Mouse (Mus musculus) heart, embryonic 16.5 days (tissue): ENCODE measurements at regions not wholly inside any gene's neighbourhood (a gene's known extent, or its start where the extent isn't known, plus 50 kb on each side); places are given as distances from the start of the nearest gene placed in this dataset.

ENCODE experiments used
- ATAC-seq: fragments of 200-750 bp; cut with Nextera tagmentation; replicated peaks from 2 replicates; pipeline ENCODE4 v1.8.0; 2017; ENCODE audit warnings: moderate number of reproducible peaks; ENCODE audit not compliant: insufficient read depth, low FRiP score; ENCODE audit errors: extremely low read depth
- H3K27ac ChIP-seq: fragments of 300-500 bp; sonication (generic); 2 replicates; pipeline ENCODE4 v1.5.1; 2014; ENCODE audit warnings: mild to moderate bottlenecking, low read length, control low read depth, moderate library complexity
- H3K27me3 ChIP-seq: fragments of 300-500 bp; sonication (generic); 2 replicates; pipeline ENCODE4 v1.6.1; 2014; ENCODE audit warnings: low read length, mixed read lengths; ENCODE audit not compliant: control insufficient read depth, insufficient read depth
- H3K36me3 ChIP-seq: fragments of 300-500 bp; sonication (generic); 2 replicates; pipeline ENCODE4 v1.6.1; 2014; ENCODE audit not compliant: control insufficient read depth, insufficient read depth
- H3K4me1 ChIP-seq: fragments of 300-500 bp; sonication (generic); 2 replicates; pipeline ENCODE4 v1.6.1; 2014; ENCODE audit warnings: low read length, mixed read lengths; ENCODE audit not compliant: control insufficient read depth, insufficient read depth
- H3K4me2 ChIP-seq: fragments of 300-500 bp; sonication (generic); 2 replicates; pipeline ENCODE4 v1.6.1; 2014; ENCODE audit warnings: low read depth, mild to moderate bottlenecking, control low read depth, low read length
- H3K4me3 ChIP-seq: fragments of 300-500 bp; sonication (generic); 2 replicates; pipeline ENCODE4 v1.5.1; 2014; ENCODE audit warnings: mild to moderate bottlenecking, control low read depth, low read length
- H3K9ac ChIP-seq: fragments of 300-500 bp; sonication (generic); 2 replicates; pipeline ENCODE4 v1.6.1; 2014; ENCODE audit warnings: low read length, control low read depth
- H3K9me3 ChIP-seq: fragments of 300-500 bp; sonication (generic); replicated peaks from 2 replicates; pipeline ENCODE4 v1.6.1; 2016; ENCODE audit warnings: low read length; ENCODE audit not compliant: control insufficient read depth
- WGBS: fragments of 180-500 bp; shearing (Covaris S2); extraction: QIAGEN DNeasy Blood & Tissue Kit; methylation state at CpG from one replicate; pipeline ENCODE4 v1.1.7; 2014; 5-methylcytosine and 5-hydroxymethylcytosine counted together

DNA sequence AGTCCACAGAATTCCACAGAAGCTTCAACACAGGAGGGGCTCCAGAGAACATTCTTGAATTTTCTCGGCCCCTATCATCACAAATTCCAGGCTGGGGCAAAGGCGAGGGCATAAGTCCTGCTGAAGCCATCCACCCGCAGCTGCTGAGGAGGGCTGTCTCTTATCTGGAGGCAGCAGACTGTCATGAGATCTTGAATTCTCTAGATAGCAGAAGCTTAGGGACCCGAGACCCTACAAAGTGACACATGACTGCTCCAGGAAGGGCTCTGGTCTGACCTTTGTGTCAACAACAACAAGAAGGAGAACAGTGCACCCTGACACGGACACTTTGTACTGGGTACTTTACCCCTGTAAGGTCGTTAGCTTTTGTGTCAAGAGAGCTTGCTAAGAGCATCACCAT lies 57.2 kb downstream of the Lao1 start:
- 20% methylated on average over 6 of the region's 6 CpGs for WGBS
- no peak overlapping the region for H3K4me2 ChIP-seq
- no peak overlapping the region; the same call in 1 of the 2 replicates for H3K9ac ChIP-seq
- no peaks in the 10 kb centered on the region for H3K27me3 ChIP-seq
- no peak overlapping the region for H3K4me3 ChIP-seq
- H3K4me1 ChIP-seq, result peaks cover 32% of the 10 kb centered on the region
- ATAC-seq, result no peak
- peak overlapping the region; percentile 92 for H3K27ac ChIP-seq
- no peaks in the 10 kb centered on the region for H3K9me3 ChIP-seq
- H3K36me3 ChIP-seq, result no peaks in the 10 kb centered on the region

DNA sequence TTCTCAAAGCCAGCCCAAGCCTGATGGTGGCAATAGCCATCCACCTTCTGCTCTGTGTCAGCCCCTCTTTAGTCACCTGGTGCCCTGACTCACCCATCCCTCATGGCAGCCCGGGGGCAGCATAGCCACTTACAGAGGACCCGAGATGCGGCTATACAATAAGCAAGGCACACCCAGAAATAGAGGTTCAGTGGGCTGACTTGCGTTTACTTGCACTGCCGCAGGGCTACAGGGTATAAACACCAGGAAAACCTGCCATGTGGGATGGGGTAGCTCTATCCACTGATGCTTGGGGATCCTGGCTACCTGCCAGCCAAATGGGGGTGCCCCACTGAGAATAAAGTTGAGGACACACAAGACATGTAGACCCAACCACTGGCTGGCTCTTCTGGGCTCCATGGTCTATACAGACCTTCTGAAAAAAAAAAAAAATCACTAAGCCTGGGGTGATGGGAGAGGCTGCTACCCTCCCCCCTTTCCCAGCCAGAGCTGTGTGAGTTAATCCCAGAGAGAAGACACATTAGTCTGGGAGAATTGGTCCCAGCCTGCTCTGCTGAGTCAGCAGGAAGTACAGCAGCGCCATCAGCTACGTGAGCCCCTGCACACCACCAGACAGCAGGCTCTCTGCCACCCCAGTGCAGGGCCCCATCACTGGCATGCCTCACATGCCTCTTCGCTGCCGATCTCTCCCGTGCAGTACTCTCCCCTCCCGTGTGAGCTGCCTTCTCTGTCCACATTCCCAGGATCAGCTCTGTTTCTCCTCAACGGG lies 57.8 kb downstream of the Lao1 start:
- Histone ChIP-seq H3K4me2 (peak overlapping the region; percentile 16; the same call in 1 of the 2 replicates), H3K9me3 (no peaks in the 10 kb centered on the region), H3K27me3 (no peaks in the 10 kb centered on the region), H3K36me3 (no peaks in the 10 kb centered on the region), H3K27ac (peak overlapping the region; percentile 92), H3K4me1 (peaks cover 32% of the 10 kb centered on the region), H3K4me3 (no peak overlapping the region), H3K9ac (peak overlapping the region; percentile 18; the same call in 1 of the 2 replicates)
- 26% methylated on average over 12 of the region's 12 CpGs for WGBS
- peak; percentile 90 for ATAC-seq

DNA sequence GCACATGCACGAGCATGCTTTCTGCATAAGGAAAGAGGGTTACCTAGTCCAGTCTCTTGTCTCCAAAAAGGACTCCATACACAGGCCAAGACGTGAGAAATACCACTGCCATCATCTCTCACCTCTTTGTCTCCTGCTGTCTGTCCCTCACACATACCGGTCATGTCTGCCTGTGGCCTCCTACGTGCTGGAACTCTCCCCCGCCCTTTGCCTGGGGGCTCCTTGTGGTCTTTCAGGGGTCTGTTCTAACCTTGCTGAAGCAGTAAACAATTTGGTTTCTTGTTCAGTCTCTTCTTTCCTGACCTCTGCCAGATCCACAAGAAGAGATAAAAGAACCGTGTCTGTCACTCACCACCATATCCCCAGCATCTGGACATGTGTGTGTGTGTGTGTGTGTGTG lies 61.0 kb downstream of the Lao1 start:
- Histone ChIP-seq H3K9me3 (no peaks in the 10 kb centered on the region), H3K27me3 (no peaks in the 10 kb centered on the region), H3K9ac (peak overlapping the region; percentile 24), H3K4me3 (no peak overlapping the region), H3K27ac (peak overlapping the region; percentile 59), H3K4me1 (peaks cover 32% of the 10 kb centered on the region), H3K4me2 (peak overlapping the region; percentile 22), H3K36me3 (no peaks in the 10 kb centered on the region)
- 20% methylated on average over 6 of the region's 6 CpGs for WGBS
- ATAC-seq, result no peak

DNA sequence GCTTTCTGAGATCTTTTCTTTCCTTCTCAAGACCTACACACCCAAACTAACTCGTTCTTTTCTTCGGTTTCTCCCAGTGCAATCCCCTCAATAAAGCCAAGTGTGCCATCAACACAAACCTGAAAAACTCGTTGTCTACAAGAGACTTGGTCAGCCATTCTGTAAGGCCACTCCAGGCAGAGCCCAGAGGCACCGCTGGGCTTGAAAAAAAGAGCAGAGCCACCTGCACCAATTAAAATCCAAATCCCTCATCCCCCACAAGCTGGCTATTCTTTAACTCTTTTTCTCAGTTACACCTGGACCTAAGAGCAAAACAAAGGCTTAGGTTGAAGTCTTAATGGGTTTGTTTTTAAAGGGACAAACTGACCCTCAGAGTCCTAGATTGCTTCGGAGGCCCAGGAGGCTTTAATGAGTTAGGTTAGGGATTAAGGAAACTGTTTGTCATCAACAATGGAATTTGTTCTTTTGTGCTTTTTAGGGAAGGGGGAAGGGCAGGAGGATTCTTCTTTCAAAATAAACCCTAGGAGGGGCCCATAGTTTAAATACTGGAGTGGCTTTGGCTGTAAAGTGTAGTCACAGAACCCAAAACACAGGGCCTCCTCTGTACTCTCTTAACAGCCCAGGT lies 65.0 kb downstream of the Lao1 start:
- 50% methylated on average over 5 of the region's 5 CpGs for WGBS

DNA sequence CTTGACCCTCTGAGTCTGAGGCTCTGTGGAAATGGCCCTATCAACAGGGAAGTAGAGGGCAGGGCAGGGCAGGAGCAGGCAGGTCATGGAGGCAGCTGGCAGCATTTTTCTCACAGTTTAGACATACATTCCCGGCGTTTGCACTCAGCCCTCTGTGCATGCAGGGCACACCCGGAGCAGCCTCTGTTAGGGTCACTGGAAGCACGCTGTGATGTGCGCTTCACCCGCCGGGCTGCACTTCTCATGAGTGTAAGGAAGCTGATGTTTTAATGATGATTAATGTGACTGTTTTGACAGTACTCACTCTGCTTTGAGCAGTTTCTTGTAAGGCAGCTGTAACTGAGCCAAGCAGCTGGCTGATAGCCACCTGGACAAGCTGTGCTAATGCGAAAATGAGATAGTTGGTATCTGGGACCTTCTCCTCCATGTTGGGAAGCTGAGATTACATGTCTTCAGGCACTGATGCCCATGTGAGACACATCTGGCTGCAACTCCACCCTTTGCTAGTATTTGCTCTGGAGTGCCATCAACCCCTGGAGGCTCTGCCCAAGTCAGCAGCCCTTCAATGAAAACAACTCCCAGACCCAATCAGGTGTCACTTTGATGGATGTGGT lies 66.9 kb downstream of the Lao1 start:
- Histone ChIP-seq H3K36me3 (no peaks in the 10 kb centered on the region), H3K27ac (peak overlapping the region; percentile 17; the same call in 1 of the 2 replicates), H3K9me3 (no peaks in the 10 kb centered on the region), H3K4me1 (peaks cover 25% of the 10 kb centered on the region), H3K4me3 (no peak overlapping the region), H3K27me3 (no peaks in the 10 kb centered on the region), H3K4me2 (no peak overlapping the region), H3K9ac (no peak overlapping the region)
- ATAC-seq, result peak; percentile 49; the same call in 1 of the 2 replicates
- WGBS, result 25% methylated on average over 8 of the region's 8 CpGs

More for the DNA sequence above, 65.0 kb downstream of the Lao1 start:
- H3K27me3 ChIP-seq, result no peaks in the 10 kb centered on the region
- H3K9ac ChIP-seq, result no peak overlapping the region
- H3K4me2 ChIP-seq, result no peak overlapping the region
- H3K36me3 ChIP-seq, result no peaks in the 10 kb centered on the region
- H3K27ac ChIP-seq, result no peak overlapping the region
- H3K9me3 ChIP-seq, result no peaks in the 10 kb centered on the region
- ATAC-seq, result no peak
- H3K4me3 ChIP-seq, result no peak overlapping the region
- H3K4me1 ChIP-seq, result peaks cover 35% of the 10 kb centered on the region

DNA sequence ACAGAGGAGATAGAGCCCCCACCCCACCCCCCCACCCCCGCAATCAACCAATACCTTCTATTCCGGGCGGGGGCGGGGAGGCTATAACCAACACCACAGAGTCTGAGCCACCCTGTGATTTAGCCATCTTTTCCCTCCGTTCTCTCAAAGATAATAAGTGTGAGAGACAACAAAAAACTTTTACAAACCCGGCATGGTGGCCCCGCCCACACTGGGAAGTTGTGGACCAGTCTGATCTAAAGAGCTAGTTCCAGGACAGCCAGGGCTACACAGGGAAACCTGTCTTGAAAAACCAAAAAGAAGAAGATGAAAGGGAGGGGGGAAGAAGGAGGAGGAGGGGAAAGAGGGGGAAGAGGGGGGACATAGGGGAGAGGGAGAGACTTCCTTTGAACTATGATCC lies 67.7 kb downstream of the Lao1 start:
- ATAC-seq, result no peak
- H3K27me3 ChIP-seq, result no peaks in the 10 kb centered on the region
- H3K4me1 ChIP-seq, result peaks cover 25% of the 10 kb centered on the region
- H3K4me2 ChIP-seq, result no peak overlapping the region
- H3K27ac ChIP-seq, result no peak overlapping the region
- no peak overlapping the region for H3K4me3 ChIP-seq
- H3K9me3 ChIP-seq, result no peaks in the 10 kb centered on the region
- H3K9ac ChIP-seq, result no peak overlapping the region
- WGBS, result 51% methylated on average over 7 of the region's 7 CpGs
- no peaks in the 10 kb centered on the region for H3K36me3 ChIP-seq

DNA sequence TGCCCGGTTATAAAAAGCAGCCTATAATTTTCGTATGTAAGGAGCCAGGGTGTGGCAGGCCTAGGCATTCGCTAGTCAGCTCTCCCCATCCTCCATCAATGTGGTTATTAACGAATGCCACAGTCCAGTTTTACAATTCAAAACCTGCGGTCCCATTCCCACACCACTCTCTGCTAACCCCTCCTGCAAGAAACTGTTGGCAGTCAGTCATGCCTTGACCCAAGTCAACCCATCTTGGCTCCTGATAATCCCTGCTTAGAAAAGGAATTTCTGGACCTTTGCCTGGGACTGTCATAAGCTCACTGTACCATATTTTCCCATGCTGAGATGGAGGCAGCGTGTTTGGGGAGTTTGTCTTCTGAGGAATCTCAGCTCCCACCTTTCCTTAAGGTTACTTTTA lies 68.4 kb downstream of the Lao1 start:
- no peak overlapping the region for H3K9ac ChIP-seq
- WGBS, result 43% methylated on average over 6 of the region's 6 CpGs
- no peaks in the 10 kb centered on the region for H3K36me3 ChIP-seq
- 0 out of 2 replicates have a peak, but pooled peaks have one; percentile 23 for ATAC-seq
- peak overlapping the region; percentile 32 for H3K27ac ChIP-seq
- H3K4me1 ChIP-seq, result peaks cover 25% of the 10 kb centered on the region
- H3K4me3 ChIP-seq, result no peak overlapping the region
- no peaks in the 10 kb centered on the region for H3K27me3 ChIP-seq
- no peaks in the 10 kb centered on the region for H3K9me3 ChIP-seq
- H3K4me2 ChIP-seq, result no peak overlapping the region

DNA sequence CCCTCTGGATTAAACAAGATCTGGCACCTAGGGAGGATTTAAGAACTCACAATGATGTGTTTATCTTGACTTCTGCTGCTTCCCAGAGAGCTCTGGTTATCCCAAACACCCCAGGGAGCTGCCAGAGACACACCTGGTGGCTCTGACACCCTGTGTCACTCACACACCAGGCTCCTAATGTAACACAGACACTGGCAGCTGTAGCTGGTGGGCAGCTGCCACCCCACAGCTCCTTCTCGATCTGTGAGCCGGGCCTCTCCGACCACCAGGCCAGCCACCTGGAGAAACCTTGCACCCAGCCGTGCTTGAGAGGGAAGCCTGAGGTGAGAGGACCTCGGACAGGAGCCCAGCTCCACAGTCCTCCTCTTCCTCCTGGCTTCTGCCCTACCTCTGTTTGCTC lies 69.5 kb downstream of the Lao1 start:
- no peak overlapping the region for H3K27ac ChIP-seq
- peaks cover 25% of the 10 kb centered on the region for H3K4me1 ChIP-seq
- ATAC-seq, result no peak
- H3K4me2 ChIP-seq, result no peak overlapping the region
- H3K9ac ChIP-seq, result no peak overlapping the region
- no peaks in the 10 kb centered on the region for H3K36me3 ChIP-seq
- WGBS, result 44% methylated on average over 5 of the region's 5 CpGs
- H3K27me3 ChIP-seq, result no peaks in the 10 kb centered on the region
- no peaks in the 10 kb centered on the region for H3K9me3 ChIP-seq
- no peak overlapping the region for H3K4me3 ChIP-seq

DNA sequence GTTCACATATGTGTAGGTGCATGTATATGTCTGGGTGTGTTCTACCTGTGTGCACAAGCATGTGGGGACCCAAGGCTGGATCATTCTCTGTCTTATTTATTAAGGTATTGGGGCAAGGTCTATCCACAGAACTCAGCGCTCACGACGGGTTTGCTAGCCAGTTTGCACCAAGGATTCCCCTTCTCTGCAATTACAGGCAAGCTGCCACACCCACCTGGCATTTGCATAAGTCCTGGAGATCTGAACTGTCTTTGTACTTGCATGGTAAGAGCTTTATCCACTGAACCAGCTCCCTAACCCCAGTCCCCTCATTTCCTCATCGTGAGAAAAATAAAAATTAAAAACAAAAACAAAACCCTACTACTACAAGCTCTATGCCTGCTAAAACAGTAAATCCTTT lies 71.6 kb downstream of the Lao1 start:
- Histone ChIP-seq H3K27me3 (no peaks in the 10 kb centered on the region), H3K9me3 (no peaks in the 10 kb centered on the region), H3K4me1 (peaks cover 25% of the 10 kb centered on the region), H3K36me3 (no peaks in the 10 kb centered on the region), H3K4me2 (no peak overlapping the region), H3K27ac (no peak overlapping the region), H3K9ac (no peak overlapping the region), H3K4me3 (no peak overlapping the region)
- no peak for ATAC-seq
- 70% methylated on average over 4 of the region's 4 CpGs for WGBS
